ENCODE assay signal across 14 mouse cellular contexts in genomic region chr17:64748131-64748530, GRCm38 (mm10).
DNase-seq lines count a peak whose midpoint lies in the region; ATAC-seq and TF ChIP-seq lines count a peak whose summit lies in the region.
"Had no signal": no experiment of that assay in that cellular context is flagged by ENCODE, and none has a peak within 500 bp of the region (broad histone marks: within the 10 kb centered on the region; RNA-seq: fewer than 3 reads in every experiment).

No protein-coding gene starts in this region.

- TF ChIP-seq CTCF in gastrocnemius, adult 2 months (IDR thresholded peaks at IDR 0.05): no peak
- TF ChIP-seq CTCF in heart, postnatal 0 days (IDR thresholded peaks at IDR 0.05; ENCODE audit: low read depth): no peak

- H3K27me3 ChIP-seq in kidney, embryonic 16.5 days (ENCODE audit: insufficient read depth, low read length): no peaks in the 10 kb centered on the region
- H3K27me3 ChIP-seq in heart, postnatal 0 days (ENCODE audit: control insufficient read depth, insufficient read depth, low read length): no peaks in the 10 kb centered on the region
- H3K27me3 ChIP-seq in neural tube, embryonic 15.5 days (replicated peaks): no peaks in the 10 kb centered on the region
- H3K27me3 ChIP-seq: embryonic facial prominence, embryonic 12.5 days; megakaryocyte, embryonic 14.5 days had no signal

- peak; percentile 94 for DNase-seq in heart, adult 11 months
- DNase-seq in heart, postnatal 25 days (ENCODE audit: low spot score): no peak
- peak; percentile 42 to 65 for DNase-seq in kidney, postnatal 36 days
- DNase-seq in gastrocnemius, adult 2 months: peak; percentile 67
- peak; percentile 27 for DNase-seq in heart, postnatal 0 days (ENCODE audit: low spot score)
- DNase-seq in MN1 (ENCODE audit: low spot score): no peak
- DNase-seq: layer of hippocampus, postnatal 36 days; right cerebral cortex, postnatal 14 days had no signal

- TF ChIP-seq EP300 in heart, postnatal 0 days (IDR thresholded peaks at IDR 0.05; ENCODE audit: low read depth): no peak

- H3K27ac ChIP-seq in kidney, embryonic 16.5 days (ENCODE audit: low read length): no peak overlapping the region
- peak overlapping the region; percentile 39 for H3K27ac ChIP-seq in gastrocnemius, adult 2 months
- no peak overlapping the region for H3K27ac ChIP-seq in heart, postnatal 0 days (ENCODE audit: low read depth)
- H3K27ac ChIP-seq in neural tube, embryonic 15.5 days (replicated peaks): no peak overlapping the region
- H3K27ac ChIP-seq: embryonic facial prominence, embryonic 12.5 days; liver, embryonic 14.5 days had no signal

- WGBS in kidney, embryonic 16.5 days: 77% methylated on average over 2 of the region's 2 CpGs
- 43% methylated on average over 2 of the region's 2 CpGs for WGBS in heart, postnatal 0 days
- WGBS in neural tube, embryonic 15.5 days: 63% methylated on average over 2 of the region's 2 CpGs

- H3K36me3 ChIP-seq in kidney, embryonic 16.5 days (ENCODE audit: insufficient read depth, low read length): peaks cover 28% of the 10 kb centered on the region
- peaks cover 43% of the 10 kb centered on the region for H3K36me3 ChIP-seq in heart, postnatal 0 days (replicated peaks; ENCODE audit: control insufficient read depth, insufficient read depth, low read length)
- peaks cover 7% of the 10 kb centered on the region for H3K36me3 ChIP-seq in neural tube, embryonic 15.5 days

- H3K4me2 ChIP-seq in kidney, embryonic 16.5 days (replicated peaks; ENCODE audit: low read depth, low read length): no peak overlapping the region
- H3K4me2 ChIP-seq in heart, postnatal 0 days (ENCODE audit: low read depth, low read length): no peak overlapping the region
- no peak overlapping the region for H3K4me2 ChIP-seq in neural tube, embryonic 15.5 days
- H3K4me2 ChIP-seq: embryonic facial prominence, embryonic 12.5 days had no signal

- no peak for ATAC-seq in kidney, embryonic 16.5 days (ENCODE audit: low FRiP score, low TSS enrichment)
- ATAC-seq in heart, postnatal 0 days (ENCODE audit: insufficient read depth, low read depth): no peak
- no peak for ATAC-seq in neural tube, embryonic 15.5 days (ENCODE audit: low FRiP score)
- ATAC-seq: hindbrain, embryonic 16.5 days had no signal

- no peak overlapping the region for H3K9ac ChIP-seq in kidney, embryonic 16.5 days (replicated peaks; ENCODE audit: low read length)
- no peak overlapping the region for H3K9ac ChIP-seq in heart, postnatal 0 days (replicated peaks; ENCODE audit: low read depth, low read length)
- no peak overlapping the region for H3K9ac ChIP-seq in neural tube, embryonic 15.5 days (replicated peaks)
- H3K9ac ChIP-seq: embryonic facial prominence, embryonic 12.5 days; liver, embryonic 14.5 days had no signal

- intact Hi-C loops in heart, postnatal 25 days (cut with DNase I): loop anchor here (5.0 kb wide), 1 partner anchor 146 kb away; the partner anchor contains the start of gene Man2a1
- intact Hi-C loops in gastrocnemius, adult 2 months (cut with DNase I): no loop called here

- 0 out of 2 replicates have a peak, but pooled peaks cover 7% of the 10 kb centered on the region for H3K9me3 ChIP-seq in kidney, embryonic 16.5 days (ENCODE audit: low read length)
- H3K9me3 ChIP-seq in heart, postnatal 0 days (replicated peaks; ENCODE audit: control insufficient read depth, low read length): 0 out of 2 replicates have a peak, but pooled peaks cover 5% of the 10 kb centered on the region
- H3K9me3 ChIP-seq in neural tube, embryonic 15.5 days (replicated peaks): no peaks in the 10 kb centered on the region

- no peak overlapping the region for H3K4me3 ChIP-seq in kidney, embryonic 16.5 days (ENCODE audit: low read length)
- no peak overlapping the region for H3K4me3 ChIP-seq in gastrocnemius, adult 2 months
- no peak overlapping the region for H3K4me3 ChIP-seq in heart, postnatal 0 days (ENCODE audit: low read depth, low read length)
- H3K4me3 ChIP-seq in neural tube, embryonic 15.5 days (replicated peaks): no peak overlapping the region
- H3K4me3 ChIP-seq: embryonic facial prominence, embryonic 12.5 days; megakaryocyte, embryonic 14.5 days had no signal

- H3K4me1 ChIP-seq in kidney, embryonic 16.5 days (ENCODE audit: insufficient read depth, low read length): no peaks in the 10 kb centered on the region
- peaks cover 10% of the 10 kb centered on the region; the same call in 1 of the 2 replicates for H3K4me1 ChIP-seq in heart, postnatal 0 days (ENCODE audit: control insufficient read depth, insufficient read depth)
- 0 out of 2 replicates have a peak, but pooled peaks cover under 1% of the 10 kb centered on the region for H3K4me1 ChIP-seq in neural tube, embryonic 15.5 days
- H3K4me1 ChIP-seq: embryonic facial prominence, embryonic 12.5 days had no signal

Comparison
In these comparisons a context has a peak if more than half of its experiments do, and no peak if none do; other contexts are left out.
1. DNase-seq: peak in heart, adult 11 months (single experiment), kidney, postnatal 36 days (2 of 2), gastrocnemius, adult 2 months (single experiment) and heart, postnatal 0 days (single experiment); none in heart, postnatal 25 days (single experiment) and MN1 (single experiment).